Mouse (Mus musculus) testis, postnatal 14 days (tissue): ENCODE data around the gene Apoa2.
"Not testable (repeated sequence)": the region's sequence is repeated elsewhere in the genome, so short reads cannot be mapped to it uniquely, and the experiment has no call there.

ENCODE experiments used
- DNase-seq: peaks from one replicate; pipeline ENCODE4 v3.0.0; 2021; ENCODE audit warnings: low spot score

The Apoa2 gene

GRCm38 (mm10) chr1:171237438-171237837 is 12.6 kb downstream of the Apoa2 start:
- DNase-seq = no peak

- no peak for DNase-seq
Measured at GRCm38 (mm10) chr1:171238463-171238862, 13.6 kb downstream of the Apoa2 start.

DNA sequence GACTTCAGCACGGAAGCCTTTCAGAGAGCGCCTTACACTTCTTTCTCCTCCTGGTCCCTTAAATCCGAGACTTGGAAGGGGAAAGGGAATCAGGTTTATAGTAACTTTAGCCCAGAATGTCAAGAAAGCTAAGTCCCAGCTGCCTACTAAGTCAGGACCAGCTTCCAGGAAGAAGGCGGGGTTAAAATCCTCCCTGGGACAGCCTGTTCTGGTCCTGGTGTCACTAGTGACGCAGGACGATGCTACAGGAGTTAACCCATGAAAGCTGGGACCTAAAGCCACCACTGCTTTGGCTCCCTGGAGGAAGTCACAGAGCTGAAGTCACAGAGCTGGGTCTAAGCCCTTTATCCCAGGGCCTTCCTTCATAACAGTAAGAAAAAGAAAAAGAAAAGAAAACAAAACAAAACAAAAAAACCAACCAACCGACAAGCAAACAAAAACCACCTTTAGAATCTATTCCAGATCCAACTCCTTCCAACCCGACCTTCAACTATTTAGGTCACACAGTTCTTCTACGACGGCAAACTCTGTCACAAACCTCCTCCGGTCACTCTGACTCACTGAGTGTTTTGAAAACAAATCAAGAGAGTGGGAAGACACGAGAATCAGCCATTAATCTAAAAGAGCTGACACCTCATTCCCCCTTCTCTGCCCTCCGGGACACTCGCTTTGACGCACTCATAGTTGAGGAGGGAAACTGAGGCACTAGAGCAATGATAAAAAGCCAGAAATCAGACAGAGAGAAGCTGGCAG is 15.3 kb downstream of the Apoa2 start:
- DNase-seq = no peak

DNA sequence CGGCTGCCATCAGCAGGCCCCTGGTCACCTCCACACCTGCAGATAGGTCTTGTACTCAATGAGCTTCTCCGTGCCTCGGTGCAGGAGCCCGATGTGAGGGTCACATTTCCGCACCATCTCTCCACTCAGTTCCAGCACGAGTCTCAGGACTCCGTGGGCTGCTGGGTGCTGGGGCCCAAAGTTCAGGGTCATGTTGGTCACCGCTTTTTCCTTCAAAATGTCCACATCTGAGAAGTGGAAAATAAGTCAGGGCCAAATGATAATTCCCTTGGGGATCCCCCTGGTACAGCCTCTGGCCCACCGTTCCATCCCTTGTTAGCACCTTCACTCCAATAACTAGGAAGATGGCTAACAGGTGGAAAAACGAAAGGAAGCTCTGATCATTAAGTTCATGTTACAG is 16.1 kb downstream of the Apoa2 start:
- DNase-seq = no peak

DNA sequence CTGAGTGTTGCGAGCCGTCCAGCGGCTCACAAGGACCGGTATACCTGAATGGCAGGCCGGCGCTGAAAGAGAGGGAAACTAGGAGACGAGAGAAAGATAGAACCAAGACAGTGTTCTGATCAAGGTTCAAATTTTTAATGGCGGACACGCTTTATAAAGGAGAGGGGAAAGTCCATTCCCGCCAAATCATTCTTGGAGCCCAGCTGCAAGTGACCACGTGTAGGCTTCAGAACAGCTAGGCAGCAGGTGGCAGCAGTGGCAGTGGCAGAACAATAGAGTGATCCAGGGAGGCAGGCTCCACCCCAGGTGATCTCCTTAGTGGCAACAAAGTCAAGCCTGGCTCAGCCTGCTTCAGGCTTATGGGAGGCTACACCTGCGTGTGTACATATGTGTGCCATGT is 17.1 kb downstream of the Apoa2 start:
- not testable (repeated sequence) for DNase-seq

DNA sequence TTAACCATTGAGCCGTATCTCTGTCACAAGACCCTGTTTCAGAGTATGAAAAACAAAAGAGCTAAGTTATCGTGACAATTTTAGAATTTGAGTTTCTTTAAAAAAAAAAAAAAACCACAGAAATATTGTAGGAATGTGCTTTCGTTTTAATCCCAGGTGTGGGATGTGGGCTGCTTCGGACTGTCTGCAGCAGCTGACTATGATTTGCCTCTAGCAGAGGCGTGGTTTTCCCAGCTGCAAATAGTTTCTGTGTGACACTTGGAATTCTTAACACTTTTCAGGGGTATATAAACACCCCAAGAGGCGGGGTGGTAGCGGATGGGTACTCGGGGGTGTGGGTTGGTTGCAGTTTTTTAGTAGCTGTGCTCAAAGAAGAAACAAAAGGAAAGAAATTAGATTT is 20.5 kb downstream of the Apoa2 start:
- no peak for DNase-seq

GRCm38 (mm10) chr1:171246709-171247452 is 22.0 kb downstream of the Apoa2 start:
- DNase-seq = peak; percentile 97

DNA sequence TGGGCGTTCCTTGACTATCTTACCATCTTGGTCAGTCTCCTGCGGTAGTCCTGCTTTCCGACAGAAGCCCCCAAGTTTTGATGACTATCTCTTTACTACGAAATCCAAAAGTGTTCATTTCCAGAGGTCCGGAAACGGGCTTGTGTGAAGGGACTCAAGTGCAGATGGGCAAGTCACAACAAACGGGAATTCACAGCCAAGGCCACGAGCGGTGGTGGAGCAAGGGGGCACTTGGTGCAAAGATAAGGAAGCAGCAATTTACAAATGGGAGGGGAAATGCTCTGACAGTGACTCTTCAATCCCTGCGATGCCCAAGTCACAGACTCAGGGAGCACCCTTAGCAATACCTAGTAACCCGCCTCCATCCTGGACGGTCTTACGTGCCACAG is 22.6 kb downstream of the Apoa2 start:
- no peak for DNase-seq

GRCm38 (mm10) chr1:171247916-171248315 is 23.1 kb downstream of the Apoa2 start:
- no peak for DNase-seq

DNA sequence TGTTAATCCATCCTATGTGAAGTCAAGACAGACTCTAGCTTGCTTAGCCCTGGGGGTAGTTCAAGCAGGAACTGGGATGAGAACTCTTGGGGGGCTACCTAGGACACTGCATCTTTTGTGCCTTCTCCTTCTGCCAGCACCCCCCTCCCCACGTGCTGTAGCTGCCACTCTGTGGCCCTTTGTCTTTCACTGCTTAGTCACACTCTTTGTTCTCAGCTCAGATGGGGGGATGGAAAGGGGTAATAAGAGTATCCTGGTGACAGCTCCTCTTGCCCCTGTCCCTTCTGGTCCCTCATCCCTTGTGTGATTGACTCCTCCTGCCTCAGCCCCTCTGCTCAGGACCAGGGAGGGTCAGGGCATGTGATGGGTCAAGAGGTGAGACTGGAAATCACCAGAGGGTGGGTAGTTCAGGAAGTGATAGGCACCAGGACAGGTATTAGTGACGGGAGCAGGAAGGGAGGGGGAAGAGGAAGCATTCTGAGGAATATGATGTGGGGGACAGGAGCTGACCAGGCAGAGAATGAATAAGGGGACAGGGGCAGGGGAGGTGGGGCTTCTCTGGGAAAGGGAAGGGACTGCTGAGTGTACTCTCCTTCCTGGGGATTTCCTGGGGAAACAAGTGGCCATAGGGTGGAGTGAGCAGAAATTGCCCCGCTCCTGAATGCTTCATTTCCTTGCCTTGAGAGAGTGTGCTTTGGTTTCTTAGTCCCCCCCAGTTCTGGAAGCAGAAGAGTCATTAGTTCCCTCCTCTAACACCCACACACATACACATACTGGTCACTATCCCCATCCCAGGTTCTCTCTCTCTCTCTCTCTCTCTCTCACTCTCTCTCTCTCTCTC is 23.8 kb downstream of the Apoa2 start:
- no peak for DNase-seq

GRCm38 (mm10) chr1:171249913-171250600 is 25.2 kb downstream of the Apoa2 start, which contains the start of gene Adamts4:
Gene Adamts4 (plus strand): TSS chr1:171250421.
- DNase-seq = no peak

GRCm38 (mm10) chr1:171250680-171251593 is 26.1 kb downstream of the Apoa2 start, which contains the start of gene Ndufs2:
Gene Ndufs2 (minus strand): TSS chr1:171251388.
- no peak for DNase-seq

DNA sequence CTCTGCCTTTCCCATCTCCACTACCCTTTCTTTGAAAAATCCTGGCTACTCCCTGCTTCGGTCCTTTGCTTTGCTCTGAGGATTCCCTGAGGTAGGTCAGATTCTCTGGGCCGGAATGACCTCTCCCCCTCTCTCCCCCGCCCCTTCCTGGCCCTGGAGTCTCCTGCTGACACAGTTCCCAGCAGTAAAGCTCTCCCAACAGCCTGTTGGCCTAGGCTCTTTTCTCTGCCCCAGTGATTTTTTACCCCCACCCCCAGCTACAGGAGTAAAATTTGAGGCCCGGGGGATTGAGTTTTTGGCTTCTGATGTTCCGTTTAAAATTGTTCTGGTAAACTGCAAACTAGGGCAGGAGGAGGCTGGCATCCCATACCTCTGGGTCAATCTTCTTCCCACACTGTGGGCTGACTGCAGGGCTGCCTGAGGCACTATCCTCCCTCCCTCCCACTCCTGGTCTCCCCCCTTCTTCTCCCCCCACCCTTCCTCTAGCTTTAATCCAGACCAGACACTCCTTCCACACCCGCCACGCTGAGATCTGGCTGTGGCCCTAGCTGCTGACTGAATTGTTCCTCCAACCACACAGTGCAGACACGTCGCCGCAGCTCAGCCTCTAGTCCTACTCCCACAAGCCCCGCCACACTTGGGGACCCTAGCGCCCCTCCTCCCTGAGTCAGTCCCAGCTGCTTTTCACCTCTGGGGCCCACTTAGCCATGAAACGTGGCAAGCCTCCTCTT is 26.9 kb downstream of the Apoa2 start:
- DNase-seq = no peak

DNA sequence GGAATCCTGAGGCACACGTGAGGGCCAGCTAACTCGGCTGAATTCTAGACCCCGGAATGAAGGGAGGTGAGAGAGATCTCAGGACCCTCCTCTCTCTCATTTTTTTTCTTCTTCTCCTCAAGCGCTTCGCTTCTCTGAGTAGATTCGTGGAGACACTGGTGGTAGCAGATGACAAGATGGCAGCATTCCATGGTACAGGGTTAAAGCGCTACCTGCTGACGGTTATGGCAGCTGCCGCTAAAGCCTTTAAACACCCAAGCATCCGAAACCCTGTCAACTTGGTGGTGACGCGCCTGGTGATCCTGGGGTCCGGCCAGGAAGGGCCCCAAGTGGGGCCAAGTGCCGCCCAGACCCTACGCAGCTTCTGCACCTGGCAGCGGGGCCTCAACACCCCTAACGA is 27.6 kb downstream of the Apoa2 start:
- DNase-seq = no peak

GRCm38 (mm10) chr1:171256095-171256818 is 31.4 kb downstream of the Apoa2 start:
- DNase-seq = no peak

GRCm38 (mm10) chr1:171256937-171257548 is 32.2 kb downstream of the Apoa2 start:
- DNase-seq = no peak

- no peak for DNase-seq
Measured at GRCm38 (mm10) chr1:171257781-171258180, 32.9 kb downstream of the Apoa2 start.

GRCm38 (mm10) chr1:171258921-171259320 is 34.1 kb downstream of the Apoa2 start:
- no peak for DNase-seq

- DNase-seq = no peak
Measured at GRCm38 (mm10) chr1:171260316-171260715, 35.5 kb downstream of the Apoa2 start.
